Mouse (Mus musculus): ENCODE measurements around the gene Sh3kbp1.

DNA sequence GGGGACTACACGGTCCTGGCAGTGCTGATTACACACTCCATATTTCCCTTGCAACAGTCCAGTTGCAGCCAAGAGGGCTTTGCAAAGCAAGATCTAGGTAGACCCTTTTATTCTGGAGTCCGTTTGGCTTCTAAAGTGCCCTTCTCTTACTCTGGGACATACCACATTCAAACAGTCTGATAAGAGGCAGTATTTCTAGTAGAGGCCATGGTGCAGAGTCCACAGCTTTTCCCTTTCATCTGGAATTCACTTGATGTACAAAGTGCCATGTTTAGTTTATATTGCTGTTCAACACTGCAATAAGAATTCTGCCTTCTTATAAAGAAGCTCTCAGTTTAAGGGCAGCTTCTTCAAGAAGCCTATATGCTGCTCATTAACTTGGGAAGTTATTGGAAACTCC is 168.5 kb downstream of the Sh3kbp1 start:
- TF ChIP-seq POLR2A (IDR thresholded peaks at IDR 0.05; ENCODE audit: borderline replicate concordance, low read depth, low read length) (no peak), CTCF (IDR thresholded peaks at IDR 0.05; ENCODE audit: low read depth, low read length) (no peak)
